Mouse (Mus musculus) stomach, postnatal 0 days (tissue): Measurements from ENCODE around the gene Gtdc1. TPM values are rescaled to one million over a fixed set of nuclear protein-coding genes. Genes with fewer than 3 reads are reported as not detected.

Experiments
- ATAC-seq: fragments of 200-750 bp; cut with Nextera tagmentation; 2 replicates; pipeline ENCODE4 v1.8.0; 2017; ENCODE audit not compliant: low FRiP score, low TSS enrichment
- DNase-seq: peaks from one replicate; pipeline ENCODE4 v3.0.0-alpha.2; 2016; ENCODE audit warnings: low spot score
- H3K27ac ChIP-seq: fragments of 300-500 bp; sonication (generic); replicated peaks from 2 replicates; pipeline ENCODE4 v1.5.1; 2014; ENCODE audit warnings: mild to moderate bottlenecking, control low read depth
- H3K27me3 ChIP-seq: fragments of 300-500 bp; sonication (generic); 2 replicates; pipeline ENCODE4 v1.6.1; 2014; ENCODE audit warnings: low read length; ENCODE audit not compliant: control insufficient read depth, insufficient read depth
- H3K36me3 ChIP-seq: fragments of 300-500 bp; sonication (generic); 2 replicates; pipeline ENCODE4 v1.6.1; 2014; ENCODE audit warnings: low read length, mixed read lengths; ENCODE audit not compliant: control insufficient read depth, insufficient read depth
- H3K4me1 ChIP-seq: fragments of 300-500 bp; sonication (generic); replicated peaks from 2 replicates; pipeline ENCODE4 v1.6.1; 2014; ENCODE audit warnings: antibody characterized with exemption; ENCODE audit not compliant: control insufficient read depth, insufficient read depth
- H3K4me2 ChIP-seq: fragments of 300-500 bp; sonication (generic); replicated peaks from 2 replicates; pipeline ENCODE4 v1.6.1; 2014; ENCODE audit warnings: low read depth, mild to moderate bottlenecking, control low read depth, moderate library complexity
- H3K4me3 ChIP-seq: fragments of 300-500 bp; sonication (generic); 2 replicates; pipeline ENCODE4 v1.5.1; 2014; ENCODE audit warnings: low read depth, low read length, control low read depth
- H3K9ac ChIP-seq: fragments of 300-500 bp; sonication (generic); 2 replicates; pipeline ENCODE4 v1.6.1; 2014; ENCODE audit warnings: mild to moderate bottlenecking, low read length, control low read depth, mixed read lengths
- H3K9me3 ChIP-seq: fragments of 300-500 bp; sonication (generic); 2 replicates; pipeline ENCODE4 v1.6.1; 2016; ENCODE audit warnings: low read length; ENCODE audit not compliant: control insufficient read depth
- CTCF ChIP-seq: IDR thresholded peaks from 2 replicates; pipeline ENCODE4 v1.5.1; 2016; ENCODE audit warnings: antibody characterized with exemption, low read depth, mild to moderate bottlenecking, moderate library complexity
- EP300 ChIP-seq: optimal IDR thresholded peaks from 2 replicates; pipeline ENCODE3; 2016; ENCODE audit warnings: antibody characterized with exemption
- WGBS: fragments of 180-500 bp; shearing (Covaris S2); extraction: QIAGEN DNeasy Blood & Tissue Kit; methylation state at CpG from one replicate; pipeline ENCODE4 v1.1.7; 2014; 5-methylcytosine and 5-hydroxymethylcytosine counted together
- polyA plus RNA-seq: library from polyadenylated mRNA; unstranded; fragments of >200 nt; fragmentation: Nextera tagmentation; extraction: Ambion mirVana; gene quantifications from 2 replicates; pipeline ENCODE4 v1.2.1, GENCODE M21; 2015

The Gtdc1 gene
- polyA plus RNA-seq, 1 experiment from 2014 or later = 6.3 TPM

DNA sequence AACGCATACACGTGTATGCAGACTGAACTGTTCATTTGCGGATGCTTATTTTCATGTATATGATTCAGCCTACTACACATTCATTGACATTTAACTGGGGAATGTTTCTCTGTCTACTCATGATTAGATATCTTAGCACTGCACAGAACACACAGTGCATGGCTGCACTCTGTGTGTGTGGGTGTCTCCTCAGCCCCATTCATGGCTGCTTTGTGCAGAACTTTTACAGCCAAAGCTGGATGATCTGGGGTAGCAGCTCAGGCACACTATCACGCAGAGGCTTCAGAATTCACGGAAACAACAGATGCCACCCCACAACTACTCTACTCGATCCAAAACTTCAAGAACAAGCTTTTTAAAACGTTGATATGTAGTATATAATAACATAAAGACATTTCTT lies 263.4 kb downstream of the Gtdc1 start:
- H3K27me3 ChIP-seq = no peaks in the 10 kb centered on the region
- no peak for ATAC-seq

DNA sequence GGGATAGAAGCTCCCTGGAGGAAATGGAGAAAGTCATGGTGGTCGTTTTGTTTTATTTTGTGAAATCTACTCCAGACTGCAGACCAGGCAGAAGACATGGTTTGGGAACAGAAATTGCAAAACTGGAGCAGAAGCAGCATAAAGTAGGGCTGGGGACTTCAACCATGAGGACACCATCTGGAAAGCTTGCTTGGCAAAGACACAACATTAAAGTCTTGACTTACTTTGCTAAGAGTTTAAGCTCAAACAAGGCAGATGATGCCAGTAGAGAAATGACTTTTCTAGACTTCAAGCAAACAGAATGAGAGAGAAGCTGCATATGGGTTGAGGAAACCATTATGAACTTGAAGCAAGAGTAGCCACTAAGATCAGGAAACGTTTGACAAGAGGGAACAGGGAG lies 267.6 kb downstream of the Gtdc1 start:
- no peak for ATAC-seq
- WGBS = 66% methylated on average over 2 of the region's 2 CpGs
- no peaks in the 10 kb centered on the region for H3K36me3 ChIP-seq

More for the DNA sequence above, 263.4 kb downstream of the Gtdc1 start:
- Histone ChIP-seq H3K36me3 (no peaks in the 10 kb centered on the region), H3K4me3 (no peak overlapping the region), H3K27ac (no peak overlapping the region), H3K4me2 (no peak overlapping the region), H3K9ac (no peak overlapping the region), H3K4me1 (no peaks in the 10 kb centered on the region), H3K9me3 (no peaks in the 10 kb centered on the region)
- no peak for TF ChIP-seq CTCF
- no peak for TF ChIP-seq EP300
- no peak for DNase-seq
- WGBS = 90% methylated on average over 7 of the region's 7 CpGs

GRCm38 (mm10) chr2:44659011-44659410 lies 268.4 kb downstream of the Gtdc1 start:
- Histone ChIP-seq H3K27me3 (no peaks in the 10 kb centered on the region), H3K4me3 (no peak overlapping the region), H3K4me1 (no peaks in the 10 kb centered on the region), H3K9me3 (no peaks in the 10 kb centered on the region), H3K36me3 (no peaks in the 10 kb centered on the region), H3K4me2 (no peak overlapping the region), H3K27ac (no peak overlapping the region), H3K9ac (no peak overlapping the region)
- ATAC-seq (no peak), DNase-seq (no peak)
- TF ChIP-seq CTCF = no peak
- no peak for TF ChIP-seq EP300

More for the DNA sequence above, 267.6 kb downstream of the Gtdc1 start:
- Histone ChIP-seq H3K4me2 (no peak overlapping the region), H3K27ac (no peak overlapping the region), H3K4me3 (no peak overlapping the region), H3K4me1 (no peaks in the 10 kb centered on the region), H3K27me3 (no peaks in the 10 kb centered on the region), H3K9ac (no peak overlapping the region), H3K9me3 (no peaks in the 10 kb centered on the region)
- no peak for DNase-seq
- no peak for TF ChIP-seq EP300
- no peak for TF ChIP-seq CTCF

DNA sequence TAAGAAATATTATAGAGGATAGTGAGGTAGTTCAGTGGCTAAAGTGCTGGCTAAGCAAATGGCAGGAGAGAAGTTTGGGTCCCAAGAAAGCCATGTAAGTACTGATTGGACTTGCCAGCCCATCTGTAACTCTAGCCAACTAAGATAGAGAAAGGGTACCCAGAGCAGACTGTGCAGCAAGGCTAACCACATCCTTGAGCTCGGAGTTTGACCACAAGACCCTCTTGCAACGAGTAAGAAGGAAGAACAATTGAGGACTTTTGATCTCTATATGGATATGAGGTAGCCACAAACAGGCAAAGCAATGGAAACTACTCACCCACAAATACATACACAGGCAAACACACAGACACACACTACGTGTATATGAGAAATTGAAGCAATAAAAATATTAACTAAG lies 278.9 kb downstream of the Gtdc1 start:
- no peak overlapping the region for H3K9ac ChIP-seq
- no peaks in the 10 kb centered on the region for H3K9me3 ChIP-seq
- 85% methylated on average over 3 of the region's 3 CpGs for WGBS
- no peaks in the 10 kb centered on the region for H3K27me3 ChIP-seq
- no peak overlapping the region for H3K4me2 ChIP-seq
- H3K4me3 ChIP-seq = no peak overlapping the region
- no peak for DNase-seq
- TF ChIP-seq EP300 (no peak), CTCF (no peak)
- no peaks in the 10 kb centered on the region; the same call in 1 of the 2 replicates for H3K36me3 ChIP-seq
- no peak for ATAC-seq
- no peak overlapping the region for H3K27ac ChIP-seq
- H3K4me1 ChIP-seq = no peaks in the 10 kb centered on the region

- no peak overlapping the region for H3K4me2 ChIP-seq
- no peaks in the 10 kb centered on the region for H3K4me1 ChIP-seq
- H3K27me3 ChIP-seq = no peaks in the 10 kb centered on the region
- H3K27ac ChIP-seq = no peak overlapping the region
- no peak overlapping the region for H3K4me3 ChIP-seq
- ATAC-seq = no peak
- TF ChIP-seq EP300 (no peak), CTCF (no peak)
- 77% methylated on average over 6 of the region's 6 CpGs for WGBS
- H3K9me3 ChIP-seq = no peaks in the 10 kb centered on the region
- no peak overlapping the region for H3K9ac ChIP-seq
- DNase-seq = no peak
- no peaks in the 10 kb centered on the region; the same call in 1 of the 2 replicates for H3K36me3 ChIP-seq
Measured at GRCm38 (mm10) chr2:44646398-44646797, 281.1 kb downstream of the Gtdc1 start.

DNA sequence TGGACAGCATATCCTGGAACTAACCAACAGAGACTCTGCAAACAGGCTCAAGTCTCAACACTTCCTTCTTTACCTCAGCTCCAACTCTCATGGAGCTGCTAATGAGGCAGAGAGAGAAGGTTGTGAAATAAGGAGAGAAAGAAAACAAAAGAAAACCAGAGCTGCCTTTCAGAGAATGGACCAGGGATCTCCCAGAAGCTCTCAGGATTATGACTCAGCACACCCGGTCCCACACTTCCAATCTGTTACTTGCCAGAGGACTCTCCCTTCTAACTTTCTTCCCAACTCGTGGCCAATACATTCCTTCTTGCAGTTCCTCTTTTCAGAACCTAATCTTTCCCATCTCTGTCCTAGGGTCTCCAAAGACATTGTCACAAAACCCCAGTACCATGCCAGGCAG lies 288.1 kb downstream of the Gtdc1 start:
- Histone ChIP-seq H3K4me1 (no peaks in the 10 kb centered on the region), H3K36me3 (no peaks in the 10 kb centered on the region), H3K4me2 (no peak overlapping the region), H3K27ac (no peak overlapping the region), H3K9me3 (no peaks in the 10 kb centered on the region), H3K4me3 (no peak overlapping the region), H3K27me3 (no peaks in the 10 kb centered on the region), H3K9ac (no peak overlapping the region)
- DNase-seq (no peak), ATAC-seq (no peak)
- 44% methylated on average over 2 of the region's 2 CpGs for WGBS
- TF ChIP-seq EP300 = no peak
